9 mouse cellular contexts compared by ENCODE assay signal in genomic region chr2:153242156-153242555, GRCm38 (mm10). TPM values are rescaled to one million over a fixed set of nuclear protein-coding genes. Genes with fewer than 3 reads are reported as not detected.
DNase-seq lines count a peak whose midpoint lies in the region; ATAC-seq lines count a peak whose summit lies in the region.
"Had no signal": no experiment of that assay in that cellular context is flagged by ENCODE, and none has a peak within 500 bp of the region (broad histone marks: within the 10 kb centered on the region; RNA-seq: fewer than 3 reads in every experiment).

No protein-coding gene starts in this region.

- no peak for ATAC-seq in heart, embryonic 14.5 days (ENCODE audit: insufficient number of reproducible peaks, insufficient read depth, low FRiP score, low read depth)
- no peak for ATAC-seq in midbrain, embryonic 12.5 days (ENCODE audit: low FRiP score, low read depth)

- H3K4me1 ChIP-seq in heart, embryonic 14.5 days (ENCODE audit: control insufficient read depth in 2 of 2, insufficient read depth in 2 of 2, low read length in 2 of 2), result peaks cover 9 to 37% of the 10 kb centered on the region in 2 experiments
- peaks cover 44% of the 10 kb centered on the region for H3K4me1 ChIP-seq in hindbrain, embryonic 10.5 days (replicated peaks)
- H3K4me1 ChIP-seq in midbrain, embryonic 12.5 days, result peaks cover 37% of the 10 kb centered on the region

- H3K4me2 ChIP-seq in heart, embryonic 14.5 days (ENCODE audit: low read length), result peak overlapping the region; percentile 84
- H3K4me2 ChIP-seq in midbrain, embryonic 12.5 days (replicated peaks), result peak overlapping the region; percentile 98

- peak overlapping the region in 1 of 2 experiments; percentile 95; a peak in 1 of 4 replicates for H3K27ac ChIP-seq in heart, embryonic 14.5 days (replicated peaks in 1 of 2; ENCODE audit: control insufficient read depth in 1 of 2, insufficient read depth in 1 of 2, low read depth in 2 of 2, low read length in 2 of 2)
- peak overlapping the region; percentile 99 for H3K27ac ChIP-seq in hindbrain, embryonic 10.5 days
- H3K27ac ChIP-seq in midbrain, embryonic 12.5 days (replicated peaks), result no peak overlapping the region

- WGBS in heart, embryonic 14.5 days, result 65% methylated on average over 6 of the region's 6 CpGs
- 70% methylated on average over 6 of the region's 6 CpGs for WGBS in hindbrain, embryonic 10.5 days
- 68% methylated on average over 6 of the region's 6 CpGs for WGBS in midbrain, embryonic 12.5 days

- no peaks in the 10 kb centered on the region for H3K27me3 ChIP-seq in heart, embryonic 14.5 days (ENCODE audit: control insufficient read depth, insufficient read depth, low read length)
- no peaks in the 10 kb centered on the region for H3K27me3 ChIP-seq in hindbrain, embryonic 10.5 days (ENCODE audit: insufficient read depth, poor library complexity, severe bottlenecking)
- no peaks in the 10 kb centered on the region for H3K27me3 ChIP-seq in midbrain, embryonic 12.5 days

- peaks cover 28% of the 10 kb centered on the region for H3K36me3 ChIP-seq in heart, embryonic 14.5 days (ENCODE audit: control insufficient read depth, insufficient read depth, low read length)
- H3K36me3 ChIP-seq in hindbrain, embryonic 10.5 days, result peaks cover 46% of the 10 kb centered on the region
- H3K36me3 ChIP-seq in midbrain, embryonic 12.5 days, result peaks cover 3% of the 10 kb centered on the region; the same call in 1 of the 2 replicates

- H3K9ac ChIP-seq in heart, embryonic 14.5 days (ENCODE audit: low read length), result peak overlapping the region; percentile 99
- peak overlapping the region; percentile 99 for H3K9ac ChIP-seq in midbrain, embryonic 12.5 days (replicated peaks)

- peak overlapping the region; percentile 97 to 98; a peak in 3 of 4 replicates for H3K4me3 ChIP-seq in heart, embryonic 14.5 days (ENCODE audit: control insufficient read depth in 1 of 2, insufficient read depth in 1 of 2, low read depth in 1 of 2, low read length in 2 of 2)
- H3K4me3 ChIP-seq in hindbrain, embryonic 10.5 days, result peak overlapping the region; percentile 80
- H3K4me3 ChIP-seq in midbrain, embryonic 12.5 days, result peak overlapping the region; percentile 99

- DNase-seq in heart, adult 8-10 months (ENCODE audit: low spot score), result no peak
- DNase-seq in Muller cell, postnatal 12 days (ENCODE audit: inconsistent ontology term), result peak; percentile 40
- no peak for DNase-seq in hindbrain, embryonic 10.5 days (ENCODE audit: low spot score)
- DNase-seq in left cerebral cortex, adult 9 months (ENCODE audit: low spot score in 2 of 2), result no peak
- no peak for DNase-seq in ovary, postnatal 14 days (ENCODE audit: low spot score)
- no peak for DNase-seq in gastrocnemius, postnatal 4 days (ENCODE audit: low spot score in 2 of 2)
- DNase-seq: kidney, postnatal 14 days had no signal

- H3K9me3 ChIP-seq in heart, embryonic 14.5 days (ENCODE audit: control insufficient read depth, low read length), result no peaks in the 10 kb centered on the region
- no peaks in the 10 kb centered on the region for H3K9me3 ChIP-seq in hindbrain, embryonic 10.5 days
- H3K9me3 ChIP-seq in midbrain, embryonic 12.5 days, result no peaks in the 10 kb centered on the region

RNA-seq across cellular contexts. Expression of gene Pofut1, which starts 0.8 kb away (rescaled TPM):
- 5.9 and 6.6 TPM in 2 replicates for polyA plus RNA-seq in heart, embryonic 14.5 days (2014; fragmentation: Nextera tagmentation; extraction: Ambion mirVana)
- total RNA-seq in heart, adult 8-10 months (2022), result 10 to 100 TPM; 10.6 to 14.9 (median 13.5) TPM
- polyA plus RNA-seq in hindbrain, embryonic 10.5 days (2016; fragmentation: Nextera tagmentation; extraction: Ambion mirVana), result 5.3 and 5.5 TPM in 2 replicates
- polyA plus RNA-seq in midbrain, embryonic 12.5 days (2016; fragmentation: Nextera tagmentation; extraction: Ambion mirVana), result 6.2 and 6.4 TPM in 2 replicates
- 10 to 100 TPM; 45.3 to 46.9 TPM for total RNA-seq in gastrocnemius, postnatal 4 days (2021)

RNA-seq across cellular contexts. Expression of gene Plagl2, which starts 0.9 kb away (rescaled TPM):
- polyA plus RNA-seq in heart, embryonic 14.5 days (2014; fragmentation: Nextera tagmentation; extraction: Ambion mirVana), result 15.5 and 16.2 TPM in 2 replicates
- total RNA-seq in heart, adult 8-10 months (2022), result 1 to 10 TPM; 3.6 to 4.3 (median 4.0) TPM
- 22.5 and 25.9 TPM in 2 replicates for polyA plus RNA-seq in hindbrain, embryonic 10.5 days (2016; fragmentation: Nextera tagmentation; extraction: Ambion mirVana)
- 20.4 and 23.7 TPM in 2 replicates for polyA plus RNA-seq in midbrain, embryonic 12.5 days (2016; fragmentation: Nextera tagmentation; extraction: Ambion mirVana)
- 10 to 100 TPM; 13.4 to 13.6 TPM for total RNA-seq in gastrocnemius, postnatal 4 days (2021)

RNA-seq across cellular contexts. Expression of gene Tspyl3, which starts 16.9 kb away (rescaled TPM):
- 4.1 and 4.4 TPM in 2 replicates for polyA plus RNA-seq in heart, embryonic 14.5 days (2014; fragmentation: Nextera tagmentation; extraction: Ambion mirVana)
- 1 to 10 TPM in 3 of 4 experiments, under 1 TPM in 1; 0.90 to 1.5 (median 1.0) TPM for total RNA-seq in heart, adult 8-10 months (2022)
- polyA plus RNA-seq in hindbrain, embryonic 10.5 days (2016; fragmentation: Nextera tagmentation; extraction: Ambion mirVana), result 7.8 and 9.7 TPM in 2 replicates
- 10.4 and 11.7 TPM in 2 replicates for polyA plus RNA-seq in midbrain, embryonic 12.5 days (2016; fragmentation: Nextera tagmentation; extraction: Ambion mirVana)
- total RNA-seq in gastrocnemius, postnatal 4 days (2021), result 1 to 10 TPM; 3.8 to 4.0 TPM

RNA-seq across cellular contexts. Expression of gene Kif3b, which starts 49.1 kb away (rescaled TPM):
- polyA plus RNA-seq in heart, embryonic 14.5 days (2014; fragmentation: Nextera tagmentation; extraction: Ambion mirVana), result 3.8 and 4.5 TPM in 2 replicates
- total RNA-seq in heart, adult 8-10 months (2022), result 1 to 10 TPM; 6.4 to 9.3 (median 8.1) TPM
- polyA plus RNA-seq in hindbrain, embryonic 10.5 days (2016; fragmentation: Nextera tagmentation; extraction: Ambion mirVana), result 7.3 and 9.3 TPM in 2 replicates
- 12.4 and 12.5 TPM in 2 replicates for polyA plus RNA-seq in midbrain, embryonic 12.5 days (2016; fragmentation: Nextera tagmentation; extraction: Ambion mirVana)
- 1 to 10 TPM; 8.9 to 9.1 TPM for total RNA-seq in gastrocnemius, postnatal 4 days (2021)
